Mouse (Mus musculus) forebrain, embryonic 11.5 days (tissue): ENCODE results near the gene Ell2. TPM values are rescaled to one million over a fixed set of nuclear protein-coding genes. Genes with fewer than 3 reads are reported as not detected.

Source experiments
- ATAC-seq: fragments of 200-750 bp; cut with Nextera tagmentation; replicated peaks from 2 replicates; pipeline ENCODE4 v1.8.0; 2017; ENCODE audit warnings: moderate TSS enrichment; ENCODE audit not compliant: low FRiP score
- DNase-seq: peaks from one replicate; pipeline ENCODE4 v3.0.0-alpha.2; 2017; ENCODE audit warnings: low spot score
- H3K27ac ChIP-seq: fragments of 300-500 bp; sonication (generic); 2 replicates; pipeline ENCODE4 v1.5.1; 2014; ENCODE audit warnings: low read depth, low read length
- H3K27me3 ChIP-seq: fragments of 300-500 bp; sonication (generic); 2 replicates; pipeline ENCODE4 v1.6.1; 2014; ENCODE audit warnings: mild to moderate bottlenecking, low read length, mixed read lengths; ENCODE audit not compliant: control insufficient read depth, insufficient read depth
- H3K36me3 ChIP-seq: fragments of 300-500 bp; sonication (generic); 2 replicates; pipeline ENCODE4 v1.6.1; 2014; ENCODE audit warnings: mild to moderate bottlenecking, low read length, moderate library complexity, mixed read lengths; ENCODE audit not compliant: control insufficient read depth, insufficient read depth
- H3K4me1 ChIP-seq: fragments of 300-500 bp; sonication (generic); replicated peaks from 2 replicates; pipeline ENCODE4 v1.6.1; 2014; ENCODE audit warnings: low read length, mixed read lengths; ENCODE audit not compliant: control insufficient read depth, insufficient read depth
- H3K4me2 ChIP-seq: fragments of 300-500 bp; sonication (generic); 2 replicates; pipeline ENCODE4 v1.6.1; 2014; ENCODE audit warnings: low read depth, mild to moderate bottlenecking, low read length, moderate library complexity, mixed read lengths; ENCODE audit not compliant: severe bottlenecking
- H3K4me3 ChIP-seq: fragments of 300-500 bp; sonication (generic); 2 replicates; pipeline ENCODE4 v1.5.1; 2014; ENCODE audit warnings: low read depth, low read length
- H3K9ac ChIP-seq: fragments of 300-500 bp; sonication (generic); 2 replicates; pipeline ENCODE4 v1.6.1; 2014; ENCODE audit warnings: low read length
- H3K9me3 ChIP-seq: fragments of 300-500 bp; sonication (generic); 2 replicates; pipeline ENCODE4 v1.6.1; 2016; ENCODE audit warnings: low read length, mixed read lengths; ENCODE audit not compliant: control insufficient read depth
- WGBS: fragments of 180-500 bp; shearing (Covaris S2); extraction: QIAGEN DNeasy Blood & Tissue Kit; methylation state at CpG from one replicate; pipeline ENCODE4 v1.1.7; 2014; 5-methylcytosine and 5-hydroxymethylcytosine counted together
- polyA plus RNA-seq: library from polyadenylated mRNA; unstranded; fragments of >200 nt; fragmentation: Nextera tagmentation; extraction: Ambion mirVana; gene quantifications from 2 replicates; pipeline ENCODE4 v1.2.1, GENCODE M21; 2014

Ell2 gene
- polyA plus RNA-seq, 1 experiment from 2014 or later, result 3.3 TPM

DNA sequence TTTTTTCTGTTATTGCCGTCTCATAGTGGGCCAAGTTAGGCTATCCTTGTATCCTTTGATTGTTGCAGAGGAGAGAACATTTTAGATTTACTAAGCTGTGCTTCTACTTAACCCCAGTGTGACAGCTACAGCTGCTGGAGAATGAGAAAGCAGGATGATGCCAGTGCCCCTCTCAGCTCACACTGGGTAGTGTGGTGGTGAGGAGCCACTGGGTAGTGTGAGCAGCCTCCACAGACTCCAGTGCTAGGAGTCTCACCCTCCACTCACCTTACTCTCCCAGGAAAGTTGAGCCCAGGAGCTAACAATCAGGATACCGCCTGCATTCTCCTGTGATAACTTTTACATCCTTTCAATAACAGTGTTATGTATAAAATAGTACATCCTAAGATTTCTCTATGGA is 60.4 kb downstream of the Ell2 start:
- no peak overlapping the region for H3K9ac ChIP-seq
- H3K9me3 ChIP-seq, result no peaks in the 10 kb centered on the region
- no peak overlapping the region for H3K4me3 ChIP-seq
- ATAC-seq (no peak), DNase-seq (no peak)
- peaks cover 2% of the 10 kb centered on the region; the same call in 1 of the 2 replicates for H3K4me1 ChIP-seq
- no peaks in the 10 kb centered on the region for H3K27me3 ChIP-seq
- 67% methylated on average over 2 of the region's 2 CpGs for WGBS
- H3K4me2 ChIP-seq, result no peak overlapping the region
- H3K27ac ChIP-seq, result no peak overlapping the region
- no peaks in the 10 kb centered on the region for H3K36me3 ChIP-seq

DNA sequence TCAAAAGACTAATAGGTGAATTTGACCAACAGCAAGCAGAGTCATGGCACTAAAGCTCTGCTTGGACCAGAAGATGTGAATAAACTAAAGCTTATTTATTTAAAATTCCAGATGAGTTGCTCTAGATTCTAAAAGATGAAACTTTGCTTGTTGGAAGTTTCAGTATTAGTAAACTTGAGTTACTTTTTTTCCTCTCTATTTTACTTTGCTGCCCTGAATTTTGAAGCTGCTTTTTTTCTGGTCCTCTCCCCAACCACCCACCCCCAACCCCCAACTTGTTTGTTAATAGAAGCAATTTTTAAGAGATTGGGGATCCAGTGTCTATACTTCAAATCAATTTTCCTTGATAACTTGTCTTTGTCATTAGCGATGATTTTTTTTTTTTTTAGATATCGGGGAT is 64.2 kb downstream of the Ell2 start:
- no peak overlapping the region for H3K4me3 ChIP-seq
- DNase-seq, result no peak
- no peaks in the 10 kb centered on the region for H3K36me3 ChIP-seq
- WGBS, result 95% methylated on average over 2 of the region's 2 CpGs
- ATAC-seq, result no peak
- no peak overlapping the region for H3K9ac ChIP-seq
- H3K4me1 ChIP-seq, result peaks cover 2% of the 10 kb centered on the region; the same call in 1 of the 2 replicates
- H3K4me2 ChIP-seq, result no peak overlapping the region
- no peak overlapping the region for H3K27ac ChIP-seq
- no peaks in the 10 kb centered on the region for H3K27me3 ChIP-seq
- no peaks in the 10 kb centered on the region for H3K9me3 ChIP-seq

DNA sequence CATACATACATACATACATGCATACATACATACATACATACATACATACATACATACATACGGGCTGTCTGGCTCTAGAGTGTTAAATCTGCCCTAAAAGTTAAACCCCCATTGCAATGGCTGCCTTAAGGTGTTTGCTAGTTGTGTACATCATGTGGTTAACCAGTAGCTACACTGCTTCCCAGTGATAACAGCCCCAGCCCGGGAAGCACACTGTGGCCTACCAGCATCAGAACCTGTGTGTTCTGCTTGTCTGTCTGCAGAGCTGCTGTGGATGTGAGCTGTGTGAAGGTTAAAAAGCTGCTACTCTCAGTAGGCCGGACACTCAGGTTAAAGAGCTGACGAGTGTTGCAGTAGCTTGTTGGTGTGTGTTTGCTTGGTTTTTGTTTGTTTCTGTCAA is 64.8 kb downstream of the Ell2 start:
- DNase-seq (no peak), ATAC-seq (no peak)
- no peak overlapping the region for H3K4me3 ChIP-seq
- H3K4me1 ChIP-seq, result no peaks in the 10 kb centered on the region
- H3K9me3 ChIP-seq, result no peaks in the 10 kb centered on the region
- no peaks in the 10 kb centered on the region for H3K27me3 ChIP-seq
- no peak overlapping the region for H3K4me2 ChIP-seq
- H3K36me3 ChIP-seq, result no peaks in the 10 kb centered on the region
- H3K9ac ChIP-seq, result no peak overlapping the region
- no peak overlapping the region for H3K27ac ChIP-seq
- 88% methylated on average over 4 of the region's 4 CpGs for WGBS

- Histone ChIP-seq H3K36me3 (no peaks in the 10 kb centered on the region), H3K27ac (no peak overlapping the region), H3K9ac (no peak overlapping the region), H3K4me3 (no peak overlapping the region), H3K9me3 (no peaks in the 10 kb centered on the region), H3K27me3 (no peaks in the 10 kb centered on the region), H3K4me2 (no peak overlapping the region), H3K4me1 (no peaks in the 10 kb centered on the region)
- no peak for DNase-seq
- WGBS, result 97% methylated on average over 3 of the region's 3 CpGs
- ATAC-seq, result no peak
Observed at GRCm38 (mm10) chr13:75771984-75772730, 65.6 kb downstream of the Ell2 start.

GRCm38 (mm10) chr13:75775961-75776360 is 69.4 kb downstream of the Ell2 start:
- ATAC-seq, result no peak
- H3K27ac ChIP-seq, result no peak overlapping the region
- no peaks in the 10 kb centered on the region for H3K27me3 ChIP-seq
- H3K4me1 ChIP-seq, result no peaks in the 10 kb centered on the region
- H3K4me3 ChIP-seq, result no peak overlapping the region
- no peak for DNase-seq
- no peak overlapping the region for H3K9ac ChIP-seq
- H3K36me3 ChIP-seq, result no peaks in the 10 kb centered on the region
- H3K4me2 ChIP-seq, result no peak overlapping the region
- no peaks in the 10 kb centered on the region for H3K9me3 ChIP-seq

GRCm38 (mm10) chr13:75776692-75777091 is 70.1 kb downstream of the Ell2 start:
- DNase-seq (no peak), ATAC-seq (no peak)
- 77% methylated on average over 1 of the region's 1 CpGs for WGBS
- Histone ChIP-seq H3K4me3 (no peak overlapping the region), H3K4me1 (no peaks in the 10 kb centered on the region), H3K27ac (no peak overlapping the region), H3K4me2 (no peak overlapping the region), H3K9ac (no peak overlapping the region), H3K9me3 (no peaks in the 10 kb centered on the region), H3K36me3 (no peaks in the 10 kb centered on the region), H3K27me3 (no peaks in the 10 kb centered on the region)

GRCm38 (mm10) chr13:75778156-75778555 is 71.6 kb downstream of the Ell2 start:
- Histone ChIP-seq H3K27me3 (no peaks in the 10 kb centered on the region), H3K4me1 (no peaks in the 10 kb centered on the region), H3K9ac (no peak overlapping the region), H3K9me3 (no peaks in the 10 kb centered on the region), H3K27ac (no peak overlapping the region), H3K4me3 (no peak overlapping the region), H3K36me3 (no peaks in the 10 kb centered on the region), H3K4me2 (no peak overlapping the region)
- no peak for DNase-seq
- 89% methylated on average over 6 of the region's 6 CpGs for WGBS
- ATAC-seq, result no peak

- Histone ChIP-seq H3K27me3 (no peaks in the 10 kb centered on the region), H3K4me3 (no peak overlapping the region), H3K9me3 (no peaks in the 10 kb centered on the region), H3K9ac (no peak overlapping the region), H3K27ac (no peak overlapping the region), H3K4me1 (no peaks in the 10 kb centered on the region), H3K4me2 (no peak overlapping the region), H3K36me3 (no peaks in the 10 kb centered on the region)
- 94% methylated on average over 2 of the region's 2 CpGs for WGBS
- DNase-seq, result no peak
- no peak for ATAC-seq
Observed at GRCm38 (mm10) chr13:75779169-75779568, 72.6 kb downstream of the Ell2 start.

DNA sequence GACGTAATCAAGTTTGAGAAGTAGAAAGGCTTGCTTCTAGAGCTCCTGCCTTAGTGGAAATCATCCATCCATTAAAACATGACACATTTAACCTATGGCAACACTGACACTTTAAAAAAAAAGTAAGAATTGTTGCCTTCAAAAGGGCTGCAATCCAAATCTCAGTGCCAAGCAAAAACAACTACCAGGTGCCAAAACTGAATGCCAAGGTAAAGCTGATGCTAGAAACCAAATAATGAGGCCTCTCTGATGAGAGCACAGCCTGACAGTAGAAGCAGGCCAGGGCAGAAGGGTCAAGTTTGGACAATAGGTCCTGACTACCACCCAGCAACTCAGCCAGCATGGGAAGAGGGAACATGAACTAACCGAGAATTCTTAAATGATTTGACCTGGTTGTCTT is 73.5 kb downstream of the Ell2 start:
- no peak overlapping the region for H3K27ac ChIP-seq
- ATAC-seq, result no peak
- H3K36me3 ChIP-seq, result no peaks in the 10 kb centered on the region
- 89% methylated on average over 2 of the region's 2 CpGs for WGBS
- DNase-seq, result no peak
- H3K9me3 ChIP-seq, result no peaks in the 10 kb centered on the region
- no peak overlapping the region for H3K9ac ChIP-seq
- H3K4me2 ChIP-seq, result no peak overlapping the region
- H3K4me1 ChIP-seq, result no peaks in the 10 kb centered on the region
- H3K4me3 ChIP-seq, result no peak overlapping the region
- H3K27me3 ChIP-seq, result no peaks in the 10 kb centered on the region
